Mouse (Mus musculus) olfactory bulb, adult 2 months (tissue): Measurements from ENCODE around the gene Gm28042.

Source experiments
- CTCF ChIP-seq: fragments of 200-500 bp; IDR thresholded peaks from 2 replicates; pipeline ENCODE4 v1.5.1; 2012; ENCODE audit warnings: low read depth, mild to moderate bottlenecking, low read length, moderate library complexity; ENCODE audit not compliant: insufficient read depth
- POLR2A ChIP-seq: fragments of 200-500 bp; IDR thresholded peaks from 2 replicates; pipeline ENCODE4 v1.6.1; 2012; ENCODE audit warnings: mild to moderate bottlenecking, low read depth, low read length, moderate library complexity; ENCODE audit not compliant: insufficient read depth

DNA sequence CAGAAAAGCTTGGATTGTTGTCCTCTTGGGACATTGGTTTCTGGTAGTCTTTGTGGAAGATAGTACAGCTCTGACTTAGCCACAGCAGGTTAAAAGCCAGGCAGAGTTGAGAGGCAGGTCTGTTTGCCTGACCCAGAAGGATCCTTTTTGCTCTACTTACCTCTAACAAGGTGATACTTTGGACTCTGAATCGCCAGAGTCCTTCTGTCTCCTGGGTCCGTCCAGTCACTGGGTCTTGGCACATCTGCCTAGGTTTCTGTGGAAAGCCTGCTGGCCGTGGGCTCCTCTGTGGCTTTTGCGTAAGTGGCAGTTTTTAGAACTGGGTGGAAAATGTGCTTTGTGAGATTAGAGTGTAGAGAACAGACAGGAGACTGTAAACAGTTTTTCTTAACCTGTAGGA, 38.3 kb upstream of the Gm28042 start:
- TF ChIP-seq CTCF (no peak), POLR2A (no peak)
